Mouse (Mus musculus) MEL-GATA-1-ER (cell line): Measurements from ENCODE around the gene Wnt4.

Experiments
- DNase-seq: peaks from one replicate; pipeline ENCODE4 v3.0.0-alpha.2; 2012; ENCODE audit warnings: low read depth; ENCODE audit errors: extremely low read depth

The Wnt4 gene

DNA sequence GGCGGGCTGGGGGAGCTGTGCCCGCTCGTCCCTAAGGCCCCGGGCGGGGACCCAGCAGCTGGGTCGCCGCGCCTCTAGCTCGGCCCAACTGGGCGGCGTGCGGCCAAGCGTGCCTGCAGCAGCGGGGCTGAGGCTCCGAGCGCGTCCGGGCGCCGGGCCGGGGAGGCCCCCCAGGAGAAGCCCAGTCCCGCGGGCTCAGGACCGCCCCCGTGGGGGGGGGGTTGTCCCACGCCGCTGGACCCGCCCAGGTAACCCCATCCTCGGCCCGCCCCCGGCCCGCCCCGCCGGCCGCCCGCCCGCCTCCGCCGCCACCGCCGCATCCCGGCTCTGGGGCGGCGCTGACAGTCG, at the start of gene Wnt4:
TSS of gene Wnt4 (plus strand) at position 324 of the 348 bp plus-strand sequence.
- DNase-seq: no peak

DNA sequence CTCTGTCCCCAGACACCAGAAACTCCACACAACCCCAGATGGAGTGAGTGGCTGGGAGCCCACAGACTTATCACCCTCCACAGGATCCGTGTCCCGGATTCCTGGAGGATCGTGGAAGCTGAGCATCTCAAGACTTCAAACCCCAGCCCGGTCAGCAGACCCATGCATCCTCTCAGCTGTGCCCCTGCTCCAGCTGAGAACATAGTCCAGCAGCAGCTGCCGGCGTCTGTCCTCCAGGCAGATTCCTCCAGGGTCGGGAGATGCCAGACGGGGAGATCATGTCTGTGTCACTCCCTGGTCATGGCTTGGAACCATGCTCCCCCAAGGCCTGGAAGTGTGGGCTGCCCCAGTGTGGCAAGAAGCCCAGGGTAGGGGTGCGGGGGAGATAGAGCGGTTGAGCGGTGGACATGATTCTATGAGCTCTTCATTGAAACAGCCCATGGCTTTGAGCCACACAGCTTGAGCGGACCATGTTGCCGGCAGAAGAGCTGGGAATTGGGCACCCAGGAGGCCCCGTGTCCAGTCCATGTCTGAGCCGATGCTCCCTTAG, 48.6 kb upstream of the Wnt4 start:
- no peak for DNase-seq

DNA sequence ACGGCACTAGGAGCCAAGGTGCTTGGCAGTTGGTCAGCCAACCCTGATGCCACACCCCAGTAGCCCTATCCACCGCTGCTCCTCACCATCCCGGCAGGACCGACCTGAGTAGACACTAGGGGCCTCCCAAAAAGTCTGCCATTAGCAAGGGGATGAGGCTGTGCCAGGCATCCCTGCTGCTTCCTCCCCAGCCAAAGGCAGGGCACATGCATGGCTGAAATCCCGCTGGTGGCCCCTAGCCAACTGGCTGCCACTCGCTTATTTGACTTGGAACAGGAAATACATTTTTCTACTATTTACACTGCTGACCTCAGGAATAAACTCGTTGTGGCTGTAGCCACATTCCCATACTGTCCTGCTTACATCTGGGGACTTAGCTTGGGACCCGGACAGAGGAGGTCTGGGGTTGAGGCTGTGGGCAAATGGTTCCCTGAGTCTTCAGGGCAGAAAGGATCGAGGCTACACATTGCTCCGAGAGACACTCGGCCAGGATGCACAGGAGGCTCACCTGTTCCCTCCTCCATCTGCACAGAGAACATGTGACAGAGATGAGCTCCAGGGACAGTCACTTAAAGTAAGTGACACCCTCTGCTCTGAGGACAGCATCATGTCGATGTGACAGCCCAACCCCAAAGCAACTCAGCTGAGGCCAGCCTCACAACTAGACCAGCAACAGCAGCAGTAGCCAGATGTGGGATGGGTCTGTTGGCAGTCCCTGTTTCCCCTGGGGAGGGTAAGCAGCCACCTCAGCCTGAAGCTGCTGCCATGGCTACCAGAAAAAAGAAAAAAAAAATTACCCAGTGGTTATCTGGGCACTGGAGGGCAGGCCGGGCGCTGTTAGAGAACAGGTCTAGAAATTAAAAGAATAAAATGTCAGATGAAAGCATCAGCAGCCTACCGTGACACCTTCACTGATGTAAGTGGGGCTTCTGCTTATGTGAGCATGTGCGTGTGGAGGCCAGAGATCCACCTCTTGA, 45.5 kb upstream of the Wnt4 start:
- no peak for DNase-seq

- DNase-seq: no peak
These were observed 43.7 kb upstream of the Wnt4 start for GRCm38 (mm10) chr4:137233632-137234031.

DNA sequence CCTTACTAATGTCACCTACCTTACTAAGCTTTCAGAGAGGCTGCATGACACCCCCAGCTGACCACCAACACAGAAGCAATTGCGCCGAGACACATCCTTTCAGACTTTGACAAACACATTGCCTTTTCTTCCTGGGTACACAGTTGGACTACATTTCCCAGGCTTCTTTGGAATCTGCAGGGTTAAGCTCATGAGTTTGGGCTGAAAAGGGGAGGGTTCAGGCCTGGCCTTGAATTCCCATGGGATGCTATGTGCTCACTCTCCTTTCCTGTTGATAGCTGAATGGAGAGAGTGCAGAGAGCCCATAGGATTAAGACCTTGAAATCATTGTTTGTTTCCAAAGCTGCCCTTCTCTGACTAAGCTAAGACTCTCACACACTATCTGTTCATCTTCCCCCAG, 42.8 kb upstream of the Wnt4 start:
- no peak for DNase-seq

DNA sequence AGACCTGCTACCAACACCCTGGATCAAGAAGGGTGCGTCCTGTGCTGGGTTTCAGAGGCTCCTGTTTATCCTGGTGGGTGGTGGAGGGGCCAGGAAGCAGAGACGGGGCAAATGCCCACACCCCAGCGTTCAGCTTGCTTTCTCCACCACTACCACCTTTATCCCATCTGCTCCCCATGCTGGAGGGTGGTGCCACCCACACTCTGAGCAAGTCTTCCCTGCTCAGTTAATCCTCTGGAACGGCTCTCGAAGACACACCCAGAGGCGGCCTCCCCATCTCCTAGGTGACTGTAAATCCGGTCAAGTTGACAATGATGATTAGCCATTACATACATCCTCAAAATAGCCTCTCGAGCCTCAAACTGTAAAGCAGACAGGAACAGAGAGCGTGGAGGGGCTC, 41.9 kb upstream of the Wnt4 start:
- no peak for DNase-seq

DNA sequence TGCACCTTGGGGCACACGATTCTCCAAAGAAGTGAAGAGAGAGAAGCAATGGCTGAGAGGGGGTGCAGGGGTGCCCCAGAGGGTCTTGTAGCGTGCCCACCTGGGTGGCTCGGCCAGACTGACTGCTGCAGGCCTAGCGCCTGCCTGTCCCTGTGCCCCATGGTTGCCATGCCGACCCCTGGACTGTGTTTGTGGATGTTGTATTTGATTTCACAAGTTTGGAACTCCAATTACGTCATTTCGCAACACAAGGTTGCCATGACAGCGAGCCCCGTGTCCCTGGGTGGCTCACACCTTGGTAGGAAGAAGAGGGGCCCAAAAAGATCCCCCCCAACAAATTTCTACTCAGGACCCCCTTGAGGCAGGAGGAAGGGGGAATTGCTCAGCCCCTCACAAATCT, 32.4 kb upstream of the Wnt4 start:
- no peak for DNase-seq

GRCm38 (mm10) chr4:137250333-137250732, 27.0 kb upstream of the Wnt4 start:
- no peak for DNase-seq

- no peak for DNase-seq
These were observed 26.4 kb upstream of the Wnt4 start for GRCm38 (mm10) chr4:137250849-137251248.

DNA sequence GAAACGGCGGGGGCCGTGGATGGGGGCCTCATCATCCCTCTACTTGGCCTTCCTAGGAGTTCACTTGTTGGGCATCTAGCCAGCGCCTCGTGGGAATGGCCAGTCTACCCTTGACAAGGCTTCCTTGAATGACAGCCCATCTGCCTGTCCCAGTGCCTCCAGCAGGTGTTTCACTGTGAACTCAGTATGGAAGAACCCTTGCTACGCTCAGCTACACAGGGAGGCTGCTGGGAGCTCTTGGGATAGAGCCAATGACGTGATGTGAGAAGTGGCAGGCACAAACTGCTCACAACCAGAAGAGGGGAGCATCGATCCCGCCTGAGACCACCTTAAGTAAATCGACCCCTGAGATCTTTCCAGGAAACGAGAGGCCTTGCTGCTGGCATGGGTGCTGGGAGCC, 23.7 kb upstream of the Wnt4 start:
- no peak for DNase-seq

DNA sequence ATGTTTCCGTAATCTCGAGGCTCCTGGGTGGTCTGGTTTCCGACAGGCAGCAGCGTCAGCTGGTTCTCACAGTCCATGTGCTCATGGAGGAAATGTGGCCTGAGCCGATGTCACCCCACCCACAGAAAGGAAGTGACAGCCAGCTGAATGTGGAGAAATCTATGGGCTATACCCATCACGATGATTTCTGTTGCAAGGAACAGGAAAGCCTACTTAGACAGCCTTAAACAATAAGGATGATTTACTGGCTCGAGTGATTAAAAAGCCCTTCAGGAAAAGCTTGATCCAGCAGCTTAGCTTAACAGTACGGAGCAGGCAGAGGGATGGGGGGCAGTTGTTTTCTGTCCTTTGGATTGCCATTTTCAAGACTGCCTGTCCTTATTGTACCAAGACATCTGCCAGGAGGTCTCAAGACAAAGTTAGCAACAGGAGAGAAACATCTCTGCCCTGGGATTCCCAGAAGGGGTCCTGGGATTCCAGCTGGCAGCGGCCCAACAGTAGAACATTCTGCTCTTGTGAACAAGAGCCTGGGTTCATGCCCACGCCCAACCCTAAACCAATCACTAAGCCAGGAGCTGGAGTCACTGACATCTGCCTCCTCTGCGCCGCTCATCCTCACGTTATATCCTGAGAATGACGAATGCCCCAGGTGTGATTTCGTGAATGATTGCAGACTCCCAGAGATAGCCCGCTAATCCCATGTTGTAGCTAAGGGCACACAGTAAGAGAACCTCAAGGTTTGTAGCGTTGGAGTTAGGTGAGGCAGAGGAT, 22.9 kb upstream of the Wnt4 start:
- DNase-seq: no peak

DNA sequence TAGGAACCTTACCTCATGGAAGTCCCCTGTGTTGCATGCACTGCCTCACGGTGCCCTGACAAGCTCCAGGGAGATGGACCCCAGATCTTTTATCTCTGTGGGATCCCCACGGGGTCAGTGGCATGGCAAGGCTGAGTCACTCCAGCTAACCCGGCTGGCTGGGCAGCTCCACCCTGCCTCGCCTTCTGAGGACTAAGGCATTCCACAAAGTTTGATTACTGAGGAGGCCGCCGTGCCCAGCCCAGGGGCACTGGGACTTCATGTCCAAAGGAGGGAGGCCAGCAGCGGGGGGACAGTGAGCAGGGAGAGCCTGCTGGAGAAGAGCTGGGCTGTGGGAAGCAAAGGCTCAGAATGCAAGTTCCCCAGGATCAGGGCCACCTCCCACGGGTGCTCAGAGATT, 21.7 kb upstream of the Wnt4 start:
- DNase-seq: no peak

DNA sequence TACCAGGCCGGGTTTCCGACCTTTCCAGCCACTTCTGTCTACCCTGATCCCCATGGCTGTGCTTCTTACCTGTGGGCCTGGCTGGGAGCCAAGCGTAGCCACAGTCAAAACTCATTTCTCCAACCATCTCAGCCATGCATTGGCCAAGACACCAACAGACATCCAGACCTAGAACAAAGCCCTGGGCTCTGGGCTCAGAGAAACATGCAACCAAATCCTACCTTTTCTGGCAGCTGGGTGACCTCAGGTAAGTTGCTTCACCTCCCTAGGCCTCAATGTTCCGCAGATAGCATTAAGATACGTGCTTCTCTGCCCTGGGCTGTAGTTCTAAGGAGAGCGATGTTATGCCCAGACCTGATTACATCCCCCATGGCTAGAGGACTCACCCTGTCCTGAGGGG, 15.5 kb upstream of the Wnt4 start:
- no peak for DNase-seq

DNA sequence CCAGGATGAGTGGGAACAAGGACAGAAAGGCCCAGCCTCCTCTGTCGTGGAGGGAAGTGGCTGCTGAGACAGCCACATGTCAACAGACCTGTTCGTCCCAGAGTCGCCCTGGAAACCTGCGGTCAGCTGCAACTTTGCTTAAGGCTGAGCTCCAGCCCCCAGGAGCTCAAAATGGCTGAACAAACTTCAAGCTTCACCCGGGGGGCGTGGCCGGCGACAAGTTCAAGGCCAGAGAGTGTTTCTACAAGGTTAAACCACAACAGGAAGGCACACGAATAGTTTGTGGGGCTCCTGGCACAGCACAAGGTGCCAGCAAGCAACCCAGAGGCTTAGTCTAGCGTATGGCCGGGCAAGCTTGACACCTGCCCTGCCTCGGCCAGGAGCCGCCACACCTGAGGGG, 13.2 kb upstream of the Wnt4 start:
- no peak for DNase-seq

- DNase-seq: no peak
These were observed 12.2 kb upstream of the Wnt4 start for GRCm38 (mm10) chr4:137265116-137265515.

DNA sequence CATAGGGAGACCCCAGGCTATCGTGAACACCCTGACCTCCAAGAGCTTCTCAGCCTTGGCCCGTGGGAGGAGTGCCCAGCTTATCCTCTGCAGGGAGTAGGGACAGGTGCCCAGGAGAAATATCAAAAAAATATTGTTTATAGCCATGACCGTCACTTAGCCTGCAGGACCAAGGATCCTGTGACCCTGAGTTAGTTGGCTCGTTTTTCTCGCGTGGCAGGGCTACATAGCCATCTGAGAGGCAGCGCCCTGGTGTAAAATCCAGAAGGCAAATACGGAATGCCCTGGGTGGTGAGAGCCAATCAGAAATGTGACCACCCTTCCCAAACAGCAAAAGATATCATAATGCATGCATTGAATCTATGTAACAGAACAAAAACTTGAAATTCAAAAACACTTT, 8.7 kb upstream of the Wnt4 start:
- DNase-seq: no peak

GRCm38 (mm10) chr4:137271856-137272255, 5.4 kb upstream of the Wnt4 start:
- DNase-seq: no peak

DNA sequence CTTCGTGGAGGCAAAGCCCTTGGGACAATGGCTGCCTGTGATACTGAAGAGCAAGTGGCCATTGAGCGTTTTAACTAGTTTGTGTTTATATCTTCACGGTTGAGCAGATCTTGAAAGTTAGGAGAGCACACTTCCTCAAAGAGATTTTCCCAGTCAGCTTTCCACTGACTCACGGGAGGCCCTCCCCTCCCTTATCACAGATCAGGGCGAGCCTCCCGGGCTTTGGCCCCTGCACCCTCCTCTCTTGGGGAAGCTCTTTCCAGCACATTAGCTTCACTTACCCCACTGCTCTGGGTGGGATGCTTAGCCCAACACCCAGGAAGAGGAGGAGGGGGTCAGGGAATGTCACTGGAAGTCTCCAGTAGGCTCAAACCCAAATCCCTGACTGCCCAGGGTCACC, 3.0 kb upstream of the Wnt4 start:
- DNase-seq: peak; percentile 15

GRCm38 (mm10) chr4:137276443-137277165, 685 bp upstream of the Wnt4 start:
- no peak for DNase-seq

DNA sequence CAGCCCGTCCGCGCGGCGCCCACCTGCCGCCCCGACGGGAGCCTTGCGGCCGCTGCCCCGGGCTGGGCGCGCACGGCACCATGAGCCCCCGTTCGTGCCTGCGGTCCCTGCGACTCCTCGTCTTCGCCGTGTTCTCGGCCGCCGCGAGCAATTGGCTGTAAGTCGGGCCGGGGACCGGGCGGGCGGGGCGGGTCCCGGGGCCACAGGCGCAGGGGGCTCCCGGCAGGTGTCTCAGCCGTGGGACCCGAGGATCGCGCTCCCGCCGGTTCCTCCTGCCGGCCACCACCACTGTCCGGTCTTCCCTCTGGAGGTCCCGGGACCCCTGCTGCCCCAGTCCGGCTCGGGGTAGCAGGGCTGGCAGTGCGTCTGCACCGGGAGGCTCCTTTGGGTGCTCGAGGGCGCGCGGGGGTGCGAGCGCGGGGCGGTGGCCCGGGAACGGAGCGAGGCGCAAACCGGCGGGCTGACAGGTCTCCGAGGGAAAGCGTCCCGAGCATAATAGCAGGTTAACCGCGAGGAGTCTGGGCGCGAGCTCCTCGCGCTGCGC, 383 bp downstream of the Wnt4 start:
- no peak for DNase-seq
